Mouse (Mus musculus) urinary bladder, adult 18-20 months (tissue): ENCODE data around the gene Glod4.

ENCODE experiments used
- DNase-seq, 2 experiments: peaks; one replicate each; pipeline ENCODE4 v3.0.0; 2022; ENCODE audit warnings: low spot score in 2 of 2, mixed read lengths in 2 of 2

Gene Glod4

DNA sequence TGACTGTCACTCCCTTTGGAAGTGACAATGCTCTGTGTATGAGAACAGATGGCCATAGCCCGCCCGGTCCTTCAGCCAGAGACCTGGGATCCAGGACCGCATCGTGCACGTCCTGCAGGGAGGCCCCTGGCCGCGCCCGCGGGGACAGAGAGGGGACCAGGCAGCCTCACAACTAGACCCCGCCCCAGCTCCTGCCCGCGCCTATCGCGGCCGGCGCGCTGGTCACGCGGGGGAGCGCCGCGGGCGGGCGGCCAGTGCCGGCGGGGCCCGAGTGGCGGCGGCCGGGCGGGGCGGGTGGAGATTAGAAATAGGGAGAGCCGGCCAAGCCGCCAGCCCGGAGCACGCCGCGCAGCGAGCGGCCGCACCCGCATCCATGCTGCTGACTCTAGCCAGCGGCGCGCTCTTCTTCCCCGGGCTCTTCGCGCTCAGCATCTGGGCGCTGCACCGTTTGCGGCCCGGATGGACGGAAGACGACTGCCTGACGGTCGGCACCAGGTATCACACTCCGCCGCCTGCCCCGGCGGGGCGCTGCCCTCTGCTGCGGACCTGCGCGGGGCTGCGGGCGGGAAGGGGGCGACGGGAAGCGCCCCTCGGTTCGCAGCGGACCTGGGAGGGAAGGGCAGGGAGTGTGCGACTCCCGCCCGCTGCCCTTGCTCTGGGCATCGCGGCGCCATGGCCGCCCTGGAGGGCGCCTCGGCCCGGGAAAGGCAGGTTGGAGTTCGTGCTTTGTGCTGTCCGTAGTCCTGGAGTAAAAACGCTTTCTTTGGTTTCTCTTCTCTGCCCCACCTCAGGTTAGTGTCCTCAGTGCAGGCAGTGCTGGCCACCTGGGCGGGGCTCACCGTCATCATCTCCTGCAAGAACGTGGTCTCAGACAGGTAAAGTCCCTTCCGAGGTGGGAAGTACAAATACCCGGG, 41.5 kb downstream of the Glod4 start:
- peak; percentile 80 to 85 for DNase-seq

DNA sequence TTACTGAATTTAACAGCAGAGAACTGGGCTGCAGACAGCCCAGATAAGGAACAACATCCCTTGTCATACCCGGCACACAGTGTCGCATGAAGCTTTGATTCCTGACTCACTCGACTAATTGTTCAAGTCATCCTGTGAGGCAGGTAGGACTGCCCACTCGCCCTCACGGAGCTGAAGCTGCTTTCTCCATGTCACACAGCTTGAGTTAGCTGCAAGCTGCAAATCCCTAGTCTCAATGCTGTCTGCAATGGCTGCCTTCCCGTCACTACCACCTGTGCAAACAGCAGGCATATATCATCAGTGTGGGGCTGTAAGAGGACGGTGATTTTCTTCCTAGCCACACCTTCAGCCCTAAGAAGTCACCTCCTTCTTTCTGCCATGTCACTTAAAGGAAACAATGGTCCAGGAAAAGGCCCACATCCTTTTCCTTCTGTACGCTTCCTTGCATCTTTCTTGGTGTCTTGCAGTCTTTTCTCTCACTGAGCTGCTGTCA, 46.5 kb downstream of the Glod4 start:
- DNase-seq, result no peak

DNA sequence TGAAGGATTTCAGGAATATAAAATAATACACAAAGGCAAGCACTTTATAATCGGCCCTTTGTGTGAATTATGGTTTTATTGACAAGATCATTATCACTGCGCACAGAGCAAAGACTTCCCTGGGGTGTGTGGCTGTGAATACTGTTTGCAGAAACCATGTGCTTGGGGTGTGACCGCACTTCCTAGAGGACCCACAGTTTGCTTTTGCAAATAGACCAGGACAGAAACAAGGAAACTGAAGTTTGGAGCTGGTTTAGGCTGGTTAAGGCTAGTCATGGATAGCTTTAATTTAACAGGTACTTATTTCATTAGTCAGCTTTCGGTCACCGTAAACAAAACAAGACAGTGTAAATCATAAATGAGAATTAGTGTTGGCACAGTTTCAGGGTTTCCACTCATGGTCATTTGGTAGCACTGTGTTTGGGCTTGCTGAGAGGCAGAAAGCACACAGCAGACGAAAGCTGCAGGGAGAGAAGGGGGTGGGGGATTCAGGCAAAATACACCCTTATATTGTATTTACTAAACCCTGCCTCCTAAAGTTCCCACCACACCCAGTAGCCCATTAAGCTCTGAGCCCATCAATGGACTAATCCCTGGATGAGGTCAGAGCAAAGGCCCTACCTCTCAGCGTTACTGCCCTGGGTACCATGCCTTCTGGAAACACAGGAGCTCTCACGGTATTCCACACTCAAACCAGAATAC, 47.1 kb downstream of the Glod4 start:
- DNase-seq, result no peak

DNA sequence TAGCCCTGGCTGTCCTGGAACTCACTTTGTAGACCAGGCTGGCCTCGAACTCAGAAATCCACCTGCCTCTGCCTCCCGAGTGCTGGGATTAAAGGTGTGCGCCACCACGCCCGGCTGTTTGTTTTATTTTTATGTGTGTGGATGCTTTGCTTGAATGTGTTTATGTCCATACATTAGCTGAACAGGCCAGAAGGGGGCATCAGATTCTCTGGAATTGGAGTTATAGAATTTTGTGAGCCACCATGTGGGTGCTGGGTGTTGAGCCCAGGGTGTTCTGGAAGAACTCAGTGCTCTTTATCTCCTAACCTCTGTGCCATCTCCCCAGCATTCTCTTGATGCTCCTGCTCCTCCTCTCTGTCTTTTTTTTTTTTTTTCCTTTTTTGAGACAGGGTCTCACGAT, 56.6 kb downstream of the Glod4 start:
- no peak for DNase-seq

DNA sequence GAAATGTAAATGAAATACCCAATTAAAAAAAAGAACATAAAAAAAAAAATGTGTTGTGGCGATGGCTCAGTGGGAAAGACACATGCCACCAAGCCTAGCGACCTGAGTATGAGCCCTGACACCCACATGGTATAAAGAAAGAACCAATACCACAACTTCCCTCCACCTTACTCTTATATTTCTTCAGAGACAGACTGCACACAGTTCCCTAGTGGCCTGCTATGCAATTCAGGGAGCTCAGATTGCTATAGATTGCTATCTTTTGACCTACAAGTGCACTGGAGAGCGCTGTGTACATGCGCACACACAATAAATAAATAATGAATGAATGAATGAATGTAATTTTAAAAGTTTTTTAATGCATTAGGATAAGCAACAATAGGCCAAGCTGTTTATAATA, 59.8 kb downstream of the Glod4 start:
- DNase-seq, result no peak

DNA sequence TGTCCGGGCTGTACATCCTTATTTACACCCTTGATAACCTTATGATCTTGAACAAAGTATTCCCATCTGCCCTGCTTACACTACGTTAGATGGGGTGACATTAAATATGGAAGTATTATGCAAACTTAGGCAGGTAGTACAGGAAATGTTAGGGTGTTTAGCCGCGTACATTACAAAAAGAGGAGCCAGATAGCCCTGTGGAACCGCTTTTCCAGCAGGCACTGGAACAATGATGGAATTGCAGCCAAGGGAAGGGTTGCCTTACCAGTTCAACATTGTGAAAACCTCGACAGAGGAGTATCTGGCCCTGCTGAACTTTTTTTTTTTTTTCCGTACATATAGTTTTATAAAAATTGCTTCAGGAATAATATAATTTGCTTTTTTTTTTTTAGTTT, 63.4 kb downstream of the Glod4 start:
- DNase-seq, result no peak

DNA sequence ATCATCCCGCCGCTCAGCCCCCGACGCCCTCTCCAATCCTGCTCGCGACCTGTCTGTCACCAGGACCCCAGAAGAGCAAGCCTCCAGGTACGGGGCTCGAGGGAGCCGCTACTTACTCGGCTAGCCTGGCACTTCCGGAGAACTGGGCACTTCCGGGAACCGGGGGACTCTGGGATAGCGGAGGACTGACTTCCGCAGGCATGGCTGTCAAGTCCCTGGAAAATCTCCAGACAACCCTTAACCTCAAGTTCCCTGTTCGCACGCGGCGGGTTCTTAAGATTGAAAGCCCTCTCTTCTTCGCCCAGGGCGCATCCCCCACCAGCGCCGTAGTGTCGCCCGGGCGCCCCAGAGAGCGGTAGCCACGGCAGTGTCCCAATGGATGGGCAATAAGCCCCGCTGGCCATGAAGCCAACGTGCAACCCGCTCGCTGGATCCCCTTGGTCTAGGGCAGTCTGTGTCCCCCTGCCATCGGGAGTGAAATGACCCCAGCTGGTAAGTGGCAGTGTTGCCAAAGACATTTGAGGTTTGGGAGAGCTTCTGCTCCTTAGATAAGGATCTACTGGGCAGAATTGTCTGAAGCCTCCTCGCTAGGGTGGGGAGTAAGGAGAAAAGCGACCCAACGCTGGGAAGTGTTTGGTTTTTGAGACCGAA, 63.9 kb downstream of the Glod4 start, which contains the start of the genes Vps53 and Fam57a:
TSS of gene Vps53 (minus strand) at position 153 of the 651 bp plus-strand sequence.
TSS of gene Fam57a (plus strand) at position 177 of the 651 bp plus-strand sequence.
- DNase-seq, result peak; percentile 87 to 90

DNA sequence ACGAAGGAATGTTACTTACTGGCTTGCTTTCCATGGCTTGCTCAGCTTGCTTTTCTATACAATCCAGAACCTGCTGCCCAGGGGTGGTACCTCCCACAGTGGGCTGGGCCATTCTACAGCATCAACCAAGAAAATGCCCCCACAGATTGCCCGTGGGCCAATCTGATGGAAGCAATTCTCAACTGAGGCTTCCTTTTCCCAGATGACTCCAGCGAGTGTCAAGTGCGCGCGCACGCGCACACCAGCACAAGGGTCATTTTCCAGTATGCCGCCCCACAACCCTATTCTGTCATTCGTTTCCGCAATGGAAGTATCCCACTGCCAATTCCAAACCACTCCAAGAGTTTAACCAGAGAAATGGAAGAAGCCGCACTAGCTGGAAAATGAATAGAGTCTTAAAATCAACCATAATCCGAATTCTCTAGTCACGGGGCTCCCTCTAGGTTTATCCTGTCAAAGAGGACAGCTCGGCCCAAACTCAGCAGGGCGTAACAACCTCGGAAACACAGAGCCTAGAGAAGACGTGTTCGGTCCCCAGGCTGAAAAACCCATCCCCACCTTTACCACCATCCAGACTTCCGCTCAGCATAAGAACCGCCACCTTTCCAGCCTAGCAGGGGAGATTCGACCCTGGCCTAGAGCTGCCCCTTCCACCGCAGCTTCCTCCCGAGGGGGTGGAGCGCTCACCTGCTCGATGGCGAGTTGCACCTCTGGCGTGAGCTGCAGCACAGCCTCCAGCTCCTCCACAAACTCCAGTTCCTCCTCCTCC, 64.6 kb downstream of the Glod4 start:
- DNase-seq, result peak in 1 of 2 experiments; percentile 28

DNA sequence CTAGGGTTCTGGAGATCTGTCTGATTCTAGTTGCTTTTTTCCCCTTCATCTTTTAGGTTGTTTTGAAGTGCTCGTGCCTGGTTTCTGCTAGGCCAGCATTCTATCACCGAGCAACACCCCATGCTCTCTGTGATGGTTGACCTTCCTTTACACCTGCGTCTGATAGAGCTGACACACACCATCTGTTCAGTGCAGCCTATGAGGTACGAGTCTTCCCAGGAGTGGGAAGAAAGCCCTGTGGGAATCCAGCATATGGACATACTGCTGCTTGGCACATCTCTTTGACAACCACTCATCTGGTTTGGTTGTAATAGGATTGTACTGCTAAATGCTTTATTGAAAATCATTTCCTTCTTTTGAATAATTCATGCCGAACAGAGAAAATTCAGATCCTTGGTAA, 73.3 kb downstream of the Glod4 start:
- DNase-seq, result no peak

DNA sequence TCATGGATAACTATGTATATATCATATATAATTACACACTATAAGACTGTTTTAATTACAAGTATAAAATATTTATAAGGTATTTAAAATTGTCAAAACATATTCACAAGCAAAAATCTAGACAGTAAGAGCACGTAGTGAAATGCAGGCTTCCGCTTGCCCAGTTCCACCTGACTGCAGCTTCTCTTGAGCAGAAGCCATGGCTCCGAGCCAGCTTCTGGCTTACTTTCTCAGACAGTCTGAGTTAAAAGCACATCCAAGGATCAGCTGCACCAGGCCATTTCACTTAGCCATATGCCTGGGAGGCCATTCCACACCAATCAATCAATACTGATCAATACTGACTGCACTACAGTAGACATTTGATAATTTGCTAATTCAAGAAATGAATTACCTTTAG, 74.5 kb downstream of the Glod4 start:
- DNase-seq, result no peak

DNA sequence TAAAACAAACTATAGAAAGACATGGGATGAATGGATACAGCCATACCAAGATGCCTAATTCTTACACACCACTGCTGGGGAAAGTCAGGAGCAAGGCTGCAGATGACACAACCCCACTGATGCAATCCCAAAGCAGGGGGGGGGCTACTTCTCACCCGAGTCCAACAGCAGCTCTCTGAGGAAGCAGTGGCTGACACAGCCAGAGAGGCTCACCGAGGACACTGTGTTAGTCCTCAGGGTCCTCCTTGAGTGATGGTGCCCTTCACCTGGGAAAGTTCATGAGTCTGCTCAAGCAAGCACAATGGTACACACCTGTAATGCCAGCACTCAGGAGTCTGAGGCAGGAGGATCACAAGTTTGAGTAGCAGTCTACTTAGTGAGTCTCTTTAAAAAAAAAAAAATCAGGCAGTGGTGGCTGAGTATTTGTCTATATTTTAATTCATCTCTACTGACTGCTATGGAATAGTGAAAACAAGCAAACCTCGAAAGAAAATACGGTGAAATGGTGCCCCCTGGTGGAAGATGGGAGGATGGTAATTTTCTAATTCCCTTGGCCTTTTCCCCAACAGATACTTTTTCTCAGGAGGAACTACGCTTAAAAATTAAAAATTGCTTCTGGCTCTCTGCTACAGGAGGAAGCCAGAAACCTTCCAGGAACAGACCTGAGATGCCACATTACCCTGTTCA, 76.3 kb downstream of the Glod4 start:
- peak in 1 of 2 experiments; percentile 51 for DNase-seq

DNA sequence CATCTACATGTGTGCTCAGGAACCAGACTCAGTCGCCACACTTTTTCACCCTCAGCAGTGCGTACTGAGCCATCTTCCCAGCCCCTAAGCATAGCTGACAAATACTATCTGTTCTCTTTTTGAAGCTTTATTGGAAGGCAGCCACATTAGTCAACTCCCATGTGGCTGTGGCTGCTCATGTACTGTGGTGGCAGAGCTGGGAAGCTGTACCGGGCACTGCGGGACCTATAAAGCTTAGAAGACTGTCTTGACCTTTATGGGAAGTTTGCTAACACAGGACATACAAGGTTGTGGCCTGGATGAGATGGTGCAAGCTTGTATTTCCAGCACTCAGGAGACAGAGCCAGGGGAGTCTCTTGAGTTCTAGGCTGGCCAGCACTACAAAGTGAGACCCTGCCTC, 76.9 kb downstream of the Glod4 start:
- no peak for DNase-seq

DNA sequence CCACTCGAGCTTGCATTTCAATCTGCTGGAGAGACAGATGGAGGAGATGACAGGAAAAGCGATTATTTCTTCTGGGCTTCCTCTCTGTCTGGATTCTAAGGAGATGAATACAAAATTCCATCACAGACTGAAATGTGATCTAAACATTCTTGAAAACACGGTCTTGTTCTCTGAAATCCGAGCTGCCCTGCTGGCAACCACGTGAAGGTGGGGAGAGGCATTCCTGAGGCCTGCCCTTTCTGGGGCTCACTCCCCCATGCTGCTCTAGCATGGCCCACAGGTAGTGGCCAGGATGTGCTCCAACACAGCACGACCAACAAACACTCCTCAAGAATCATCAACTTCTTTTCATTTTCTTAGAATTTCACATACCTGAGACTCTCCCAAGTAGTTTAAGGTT, 83.3 kb downstream of the Glod4 start:
- no peak for DNase-seq

DNA sequence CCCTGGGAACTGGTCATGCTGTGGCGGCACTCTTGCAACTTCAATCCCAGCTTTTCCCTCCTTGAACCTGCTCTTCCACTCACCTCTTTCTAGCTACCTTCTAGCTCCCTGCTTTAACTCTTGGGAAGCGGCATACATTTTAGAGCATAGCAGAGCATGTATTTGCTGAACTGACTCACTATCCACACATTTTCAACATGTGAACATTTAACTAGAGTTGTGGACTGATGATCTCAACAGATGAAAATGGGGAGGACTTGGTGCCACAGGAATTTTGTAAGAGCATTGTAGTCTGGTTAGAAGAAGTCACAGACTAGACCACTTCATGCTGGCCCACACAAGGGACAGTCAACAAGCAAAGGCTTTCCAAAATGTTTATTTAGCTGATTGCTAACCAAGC, 85.2 kb downstream of the Glod4 start:
- DNase-seq, result no peak

DNA sequence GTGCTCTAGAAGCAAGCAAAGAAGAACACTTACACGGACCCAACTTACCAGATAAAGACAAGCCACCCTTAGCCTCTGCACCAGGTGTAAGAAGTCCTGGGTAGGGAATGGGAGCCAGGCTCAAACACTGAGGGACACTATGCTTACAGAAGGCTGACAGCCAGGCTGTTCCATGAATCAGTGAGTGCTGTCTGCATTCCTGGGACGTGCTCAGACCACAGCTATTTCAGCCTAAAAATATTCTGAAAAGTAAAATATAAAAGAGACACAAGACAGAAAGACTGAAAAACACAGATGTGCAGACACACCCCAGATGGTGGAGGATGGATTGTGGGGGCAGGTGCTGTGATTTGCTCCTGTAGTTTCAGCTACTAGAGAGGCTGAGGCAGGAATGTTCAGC, 88.7 kb downstream of the Glod4 start:
- DNase-seq, result no peak

DNA sequence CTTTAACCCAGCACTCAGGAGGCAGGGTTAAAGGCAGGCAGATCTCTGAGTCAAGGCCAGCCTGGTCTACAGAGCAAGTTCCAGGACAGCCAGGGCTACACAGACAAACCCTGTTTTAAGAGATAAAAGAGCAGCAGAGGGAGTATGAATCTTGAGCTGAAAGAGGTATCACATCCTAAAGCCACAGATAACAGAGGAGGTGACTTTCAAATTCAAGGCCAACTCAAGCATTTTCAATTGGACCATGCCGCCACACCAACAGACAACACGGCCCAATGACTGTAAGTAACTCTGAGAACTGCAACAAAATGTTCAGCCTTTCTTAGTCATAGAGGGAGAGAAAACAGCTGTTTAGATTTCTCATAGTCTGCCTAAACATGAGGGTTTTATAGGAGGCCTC, 89.3 kb downstream of the Glod4 start:
- DNase-seq, result no peak

DNA sequence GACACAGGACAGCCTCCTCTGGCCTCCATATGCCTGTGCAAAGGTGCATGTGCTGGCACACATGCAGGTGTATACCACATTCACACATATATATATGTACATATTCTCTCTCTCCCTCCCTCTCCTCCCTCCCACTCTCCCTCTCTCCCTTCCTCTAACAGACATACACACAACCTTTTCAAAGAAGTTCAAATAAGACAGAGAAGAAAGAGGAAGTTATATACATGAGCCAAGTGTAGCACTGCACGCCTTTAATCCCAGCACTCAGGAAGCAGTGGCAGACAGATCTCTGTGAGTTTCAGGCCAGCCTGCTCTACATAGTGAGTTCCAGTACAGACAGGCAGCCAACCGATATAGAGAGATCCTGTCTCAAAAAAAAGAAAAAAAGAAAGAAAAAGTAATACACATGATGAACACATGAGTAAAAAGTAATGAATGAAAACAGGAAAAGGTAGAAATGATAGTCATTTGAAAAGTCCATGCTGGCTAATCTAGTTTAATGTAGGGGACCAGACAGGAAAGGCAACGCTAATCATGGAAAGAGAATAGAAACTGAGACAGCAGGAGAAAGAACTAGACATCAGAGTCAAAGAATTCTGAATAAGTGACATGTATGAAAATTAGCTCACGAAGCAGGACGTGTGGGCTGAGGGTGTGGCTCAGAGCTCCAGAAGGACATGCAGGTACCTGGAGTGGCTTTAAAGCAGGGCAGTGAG, 90.1 kb downstream of the Glod4 start:
- DNase-seq, result no peak

DNA sequence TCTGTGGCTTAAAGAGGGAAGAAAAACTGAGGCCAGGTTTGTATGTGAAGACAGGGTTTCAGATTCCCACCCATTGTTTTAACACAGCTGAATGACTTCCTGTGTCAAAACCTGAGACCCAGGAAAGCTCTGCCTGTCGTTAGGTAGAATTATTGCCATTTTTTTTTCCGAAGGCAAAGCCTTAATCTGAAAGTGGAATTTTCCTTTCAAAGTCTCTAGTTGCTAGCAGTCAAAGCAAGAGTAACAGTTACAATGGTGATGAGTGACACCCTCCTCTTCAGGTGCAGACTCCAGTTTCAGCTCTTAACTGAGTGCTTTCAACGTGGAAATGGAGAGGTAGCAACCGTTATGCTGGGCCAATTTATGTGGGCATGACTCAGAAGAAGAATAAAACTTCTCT, 92.5 kb downstream of the Glod4 start:
- no peak for DNase-seq

DNA sequence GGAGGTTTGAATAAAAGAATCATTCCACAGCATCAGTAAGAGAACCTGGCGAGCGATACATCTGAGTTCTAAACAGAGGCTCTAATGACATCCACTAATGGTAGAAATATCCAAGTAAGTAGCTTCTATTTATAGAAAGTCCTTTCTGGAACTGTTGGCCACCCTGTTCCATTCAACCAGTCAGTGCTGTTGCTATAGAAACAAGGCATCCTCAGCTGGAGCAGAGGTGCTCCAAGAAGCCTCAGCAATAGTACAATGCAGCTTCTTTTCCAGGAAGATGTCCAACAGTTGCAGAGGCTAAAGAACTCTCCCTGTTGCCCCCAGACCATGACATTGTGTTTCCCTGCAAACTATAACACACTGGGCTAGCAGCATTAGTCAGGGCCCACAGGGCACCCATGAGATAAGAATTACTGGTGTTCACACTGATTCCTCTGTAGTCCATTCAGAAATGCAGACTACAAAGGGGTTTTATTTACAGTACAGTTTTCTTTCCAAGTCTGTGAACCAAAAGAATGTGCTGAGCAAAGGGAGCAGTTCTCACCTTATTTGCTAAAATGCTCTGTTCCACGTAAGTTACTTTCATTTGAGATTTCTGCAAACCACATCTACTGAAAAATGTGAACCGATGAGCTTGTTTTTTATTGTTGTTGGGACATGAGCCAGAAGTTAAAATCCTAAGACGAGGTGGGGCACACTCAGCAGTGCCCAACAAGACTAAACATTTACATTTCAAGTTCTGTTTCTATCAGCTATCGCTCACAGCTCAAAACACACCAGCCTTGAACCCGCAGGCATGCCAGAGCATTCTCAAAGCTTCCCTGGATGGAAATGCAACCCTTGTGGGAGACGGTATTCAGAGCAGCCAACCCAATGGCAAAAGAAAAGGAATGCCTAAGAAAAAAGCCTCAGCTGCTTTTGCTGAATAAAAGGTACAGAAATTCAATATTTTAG, 95.2 kb downstream of the Glod4 start:
- no peak for DNase-seq
